Mouse (Mus musculus) Patski (cell line): ENCODE results near the gene Psrc1. TPM values are rescaled to one million over a fixed set of nuclear protein-coding genes. Genes with fewer than 3 reads are reported as not detected.

Experiments
- ATAC-seq: fragments of 100-300 bp; one replicate; pipeline ENCODE4 v1.8.0; 2021
- CTCF ChIA-PET: fragments of 350-600 bp; sonication (Branson Sonifier 250); formaldehyde crosslinking; loops from one replicate; lab custom pipeline; 2022; ENCODE audit warnings: inconsistent platforms; lab: Charles Lee
- POLR2A ChIA-PET: fragments of 350-600 bp; sonication (Branson Sonifier 250); formaldehyde crosslinking; loops from one replicate; lab custom pipeline; 2022; ENCODE audit warnings: antibody characterized with exemption, inconsistent platforms; lab: Charles Lee
- DNase-seq: peaks from one replicate; pipeline ENCODE4 v3.0.0-alpha.2; 2011; ENCODE audit warnings: low read depth, low spot score
- H3K27me3 ChIP-seq: fragments of 371-371 bp; one replicate; pipeline ENCODE4 v1.5.1; 2021
- CTCF ChIP-seq: fragments of 100-300 bp; IDR thresholded peaks from one replicate; pipeline ENCODE4 v1.5.1; 2021
- in situ Hi-C: fragments of 300-500 bp; cut with MboI; formaldehyde crosslinking; loops from 3 replicates; pipeline ENCODE4 v1.11.1; 2018; ENCODE audit warnings: low pct_unique_long_range_greater_than_20kb, mixed read lengths
- polyA plus RNA-seq: library from polyadenylated mRNA; unstranded; gene quantifications from one replicate; pipeline ENCODE4 v1.2.3, GENCODE M21; 2021

Gene Psrc1
- polyA plus RNA-seq, 1 experiment from 2014 or later = 29.8 TPM

DNA sequence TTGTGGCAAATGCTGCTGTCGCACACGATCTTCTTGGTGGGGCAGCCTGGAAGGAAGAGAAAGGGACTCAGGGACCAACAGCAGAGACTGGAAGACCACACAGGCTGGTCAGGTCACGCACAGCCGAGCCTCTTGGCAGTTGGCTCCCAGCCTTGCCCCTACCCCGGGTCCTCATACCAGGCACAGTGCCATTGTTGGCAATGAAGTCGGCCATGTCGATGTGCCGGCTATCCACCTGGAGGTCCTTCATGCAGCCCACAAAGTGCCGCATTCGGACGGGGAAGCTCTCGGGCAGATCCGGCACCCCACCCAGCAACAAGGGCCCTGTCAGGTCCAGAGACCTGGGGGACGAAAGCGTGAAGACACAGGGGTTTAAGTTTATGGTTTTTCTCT lies 18.9 kb downstream of the Psrc1 start:
- H3K27me3 ChIP-seq = no peaks in the 10 kb centered on the region
- CTCF ChIA-PET = interaction anchor here (1.2 to 5.7 kb wide), 14 partner anchors 9 to 221 kb away, joined by 3 to 37 read pairs (median 6); partner anchors contain the start of genes Sars and Taf13
- peak; percentile 1 for ATAC-seq
- in situ Hi-C loops = loop anchor here (5.0 kb wide), 1 partner anchor 160 kb away; the partner anchor contains the start of gene Tmem167b
- DNase-seq = no peak
- POLR2A ChIA-PET = interaction anchor here (0.5 to 5.6 kb wide), 6 partner anchors 9 to 161 kb away, joined by 3 to 27 read pairs (median 6); partner anchors contain the start of gene Sars
- TF ChIP-seq CTCF = no peak

DNA sequence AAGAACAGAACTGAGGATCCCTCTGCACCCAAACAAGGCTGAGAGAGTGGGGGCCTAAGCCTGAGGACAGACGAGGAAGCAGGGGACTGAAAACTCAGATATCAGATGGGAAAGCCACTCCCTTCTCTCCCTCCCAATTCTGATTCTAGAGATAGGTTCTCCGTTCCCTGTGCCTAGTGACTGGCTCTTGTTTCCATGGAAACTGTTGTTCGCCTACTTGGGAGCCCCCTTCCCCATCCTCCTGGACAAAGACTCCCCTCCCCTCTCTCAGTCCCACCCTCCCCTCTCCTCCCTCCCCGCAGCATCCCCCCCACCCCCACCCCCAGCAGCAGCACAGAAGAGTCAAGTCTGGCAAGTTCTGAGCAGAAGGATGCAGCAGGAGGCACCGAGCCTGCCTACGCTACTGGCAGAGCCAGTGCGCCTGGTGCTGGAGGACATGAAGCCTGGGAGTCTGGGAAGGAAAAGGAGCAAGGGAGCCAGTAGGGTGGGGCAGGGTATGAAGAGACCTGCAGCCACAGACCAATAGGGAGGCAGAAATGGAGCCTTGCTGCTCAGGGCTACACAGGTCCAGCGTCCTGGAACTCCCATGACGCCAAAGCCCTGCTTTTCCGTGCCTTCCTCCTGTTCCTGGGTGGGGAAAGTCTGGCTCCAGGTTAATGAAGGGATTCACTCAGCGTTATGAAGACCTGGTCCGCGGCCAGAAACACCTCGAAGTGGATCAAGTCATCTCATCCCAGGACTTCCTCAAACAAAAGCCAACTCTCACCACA lies 22.1 kb downstream of the Psrc1 start:
- no peak for ATAC-seq
- no peaks in the 10 kb centered on the region for H3K27me3 ChIP-seq
- in situ Hi-C loops = no loop called here
- TF ChIP-seq CTCF = no peak
- ChIA-PET POLR2A (no interaction called here), CTCF (no interaction called here)
- no peak for DNase-seq

DNA sequence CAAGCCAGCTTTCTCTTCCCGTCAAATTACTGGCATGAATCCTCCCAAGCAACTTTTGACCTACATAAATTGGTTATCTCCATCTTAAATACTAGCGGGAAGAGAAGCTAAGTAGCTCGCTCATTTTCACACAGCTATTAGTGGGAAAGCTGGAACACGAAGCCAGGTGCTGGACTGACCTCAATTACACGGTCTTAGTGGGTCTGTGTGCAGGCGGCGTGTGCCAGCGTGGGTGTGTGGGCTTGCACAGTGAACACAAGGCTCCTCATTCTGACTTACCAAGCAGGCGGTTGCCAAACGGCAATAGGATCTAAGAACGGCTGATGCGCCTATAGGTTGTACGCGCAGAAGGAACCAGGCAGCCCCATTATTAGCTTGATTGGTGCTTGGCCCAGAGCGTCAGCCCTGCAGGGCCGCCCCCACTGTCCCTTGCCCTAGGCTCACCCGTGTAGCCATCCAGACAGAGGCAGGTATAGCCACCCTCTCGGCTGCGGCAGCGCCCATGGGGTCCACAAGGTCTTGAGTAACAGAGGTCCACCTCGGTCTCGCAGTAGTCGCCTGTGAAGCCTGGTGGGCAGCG lies 22.8 kb downstream of the Psrc1 start:
- TF ChIP-seq CTCF = no peak

DNA sequence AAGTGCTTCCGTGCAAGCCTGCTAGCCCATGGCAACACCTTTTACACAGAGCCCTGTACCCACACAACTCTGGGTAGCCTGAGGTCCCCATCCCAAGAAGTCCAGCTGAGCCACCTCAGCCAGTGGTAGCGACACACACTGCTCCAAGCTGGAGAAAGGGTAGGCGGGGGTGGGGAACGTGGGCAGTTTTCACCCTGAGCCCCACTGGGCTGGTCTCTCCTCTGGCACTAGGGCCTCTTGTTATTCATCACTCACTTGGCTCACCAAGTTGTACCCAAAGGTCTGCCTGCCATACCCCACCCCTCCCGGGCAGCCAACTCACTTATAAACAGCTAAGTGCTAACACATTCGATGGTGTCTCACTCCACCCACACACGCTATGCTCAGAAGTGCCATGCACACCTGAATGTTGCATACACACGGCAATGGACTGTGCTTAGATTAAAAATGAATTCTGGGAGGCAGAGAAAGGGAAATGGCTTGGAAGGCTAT lies 24.9 kb downstream of the Psrc1 start:
- in situ Hi-C loops = no loop called here
- ChIA-PET POLR2A (interaction anchor here (1.5 kb wide), 1 partner anchor 17 kb away, joined by 4 read pairs; no protein-coding TSS in a partner anchor), CTCF (no interaction called here)
- no peak for ATAC-seq
- no peaks in the 10 kb centered on the region for H3K27me3 ChIP-seq
- TF ChIP-seq CTCF = no peak
- DNase-seq = no peak

More for the DNA sequence above, 22.8 kb downstream of the Psrc1 start:
- POLR2A ChIA-PET = no interaction called here
- ATAC-seq (no peak), DNase-seq (no peak)
- in situ Hi-C loops = no loop called here
- no peaks in the 10 kb centered on the region for H3K27me3 ChIP-seq
- CTCF ChIA-PET = no interaction called here

DNA sequence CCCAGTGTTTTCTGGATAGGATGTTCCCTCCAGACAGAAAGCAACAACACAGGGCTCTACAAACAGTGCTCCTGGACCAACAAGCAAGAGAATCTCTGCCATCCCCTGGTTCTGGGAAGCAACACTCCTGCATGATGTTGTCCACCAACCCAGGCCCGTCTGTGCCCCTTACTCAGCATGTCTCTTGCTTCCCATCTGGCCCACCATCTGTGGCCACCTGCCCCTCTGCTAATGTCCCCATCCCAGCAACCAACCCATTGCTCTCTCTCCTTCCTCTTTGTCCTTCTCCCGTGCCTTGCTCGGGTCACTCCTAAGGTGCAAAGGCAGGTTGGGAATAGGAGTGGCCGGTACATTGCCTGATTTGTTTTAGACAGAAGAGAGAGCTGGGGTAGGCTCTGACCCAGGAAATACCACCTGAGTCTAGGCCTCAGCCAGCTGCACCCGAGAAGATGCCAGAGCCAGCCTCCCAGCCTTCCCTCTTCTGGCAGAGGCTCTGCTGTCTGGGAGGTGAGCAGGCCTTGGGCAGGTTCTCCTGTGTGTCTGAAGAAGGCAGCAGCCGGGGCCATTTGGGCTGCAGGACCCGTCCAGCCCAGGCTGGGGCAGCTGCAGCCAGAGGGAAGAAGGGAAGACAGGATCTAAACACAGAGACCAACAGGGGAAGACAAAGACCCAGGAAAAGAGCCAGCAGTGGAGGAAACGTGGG lies 26.2 kb downstream of the Psrc1 start:
- in situ Hi-C loops = no loop called here
- POLR2A ChIA-PET = interaction anchor here (1.2 to 7.3 kb wide), 3 partner anchors 14 to 71 kb away, joined by 3 to 61 read pairs (median 14); partner anchors contain the start of gene Sars
- DNase-seq (no peak), ATAC-seq (no peak)
- CTCF ChIA-PET = interaction anchor here (1.2 to 3.2 kb wide), 6 partner anchors 8 to 52 kb away, joined by 3 to 23 read pairs (median 8); partner anchors contain the start of gene Sars
- no peaks in the 10 kb centered on the region for H3K27me3 ChIP-seq
- TF ChIP-seq CTCF = no peak

DNA sequence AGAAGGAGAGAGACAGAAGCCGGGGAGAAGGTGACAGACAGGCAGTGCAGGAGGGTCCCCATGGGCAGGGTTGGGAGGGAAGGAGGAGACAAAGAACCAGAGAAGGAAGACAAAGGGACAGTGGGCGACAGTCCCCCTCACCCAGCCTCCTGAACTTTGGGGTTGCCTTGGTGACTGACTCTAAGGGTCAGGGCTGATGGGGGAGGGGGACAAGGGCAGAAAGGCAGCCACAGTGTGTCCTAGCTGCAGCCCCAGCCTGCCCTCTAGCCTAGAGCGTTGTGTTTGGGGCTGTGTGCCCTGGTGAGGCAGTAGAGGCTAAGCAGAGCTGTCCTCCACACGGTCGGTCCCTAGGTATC lies 26.7 kb downstream of the Psrc1 start:
- TF ChIP-seq CTCF = no peak
- CTCF ChIA-PET = interaction anchor here (1.2 to 3.2 kb wide), 6 partner anchors 9 to 52 kb away, joined by 3 to 23 read pairs (median 8); partner anchors contain the start of gene Sars
- no peak for ATAC-seq
- in situ Hi-C loops = no loop called here
- DNase-seq = no peak
- POLR2A ChIA-PET = interaction anchor here (1.2 to 7.3 kb wide), 3 partner anchors 14 to 71 kb away, joined by 3 to 61 read pairs (median 14); partner anchors contain the start of gene Sars
- no peaks in the 10 kb centered on the region for H3K27me3 ChIP-seq

DNA sequence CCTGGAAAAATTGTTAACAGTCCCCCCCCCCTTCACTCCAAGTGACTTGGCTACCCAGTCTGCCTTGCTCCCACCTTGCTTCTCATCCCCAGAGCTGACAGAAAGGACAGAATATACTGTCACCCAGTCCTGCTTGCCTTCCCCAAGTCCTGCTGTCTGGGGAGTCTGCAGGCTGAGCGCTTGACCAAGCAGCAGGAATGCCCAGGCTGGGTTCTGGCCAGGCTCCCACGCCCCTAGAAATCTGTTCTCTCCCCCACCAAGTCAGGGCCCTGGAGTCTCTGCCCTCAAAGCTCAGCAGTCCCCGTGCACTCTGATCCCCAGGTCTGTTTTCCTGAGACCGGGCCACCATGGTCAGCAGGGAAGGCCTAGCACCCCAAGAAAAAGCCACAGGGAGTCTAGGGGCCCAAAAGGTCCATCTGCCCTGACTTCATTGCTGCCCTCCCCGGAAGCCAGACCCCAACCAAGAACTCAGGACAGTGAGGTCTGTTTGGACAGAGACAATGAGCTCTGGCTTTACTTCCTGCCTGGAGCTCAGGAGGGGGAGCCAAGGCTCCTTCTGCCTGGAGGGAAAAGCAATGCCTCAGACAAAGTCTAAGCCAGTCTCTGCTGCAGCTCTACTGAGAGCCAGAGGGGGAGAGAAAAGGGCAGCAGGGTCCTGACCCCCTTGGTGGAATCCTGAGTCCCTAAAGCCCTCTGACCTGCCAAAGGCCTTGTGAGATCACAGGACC lies 27.6 kb downstream of the Psrc1 start:
- in situ Hi-C loops = no loop called here
- CTCF ChIA-PET = interaction anchor here (0.6 to 3.2 kb wide), 12 partner anchors 9 to 247 kb away, joined by 3 to 23 read pairs (median 4); partner anchors contain the start of genes Sars and Tmem167b

DNA sequence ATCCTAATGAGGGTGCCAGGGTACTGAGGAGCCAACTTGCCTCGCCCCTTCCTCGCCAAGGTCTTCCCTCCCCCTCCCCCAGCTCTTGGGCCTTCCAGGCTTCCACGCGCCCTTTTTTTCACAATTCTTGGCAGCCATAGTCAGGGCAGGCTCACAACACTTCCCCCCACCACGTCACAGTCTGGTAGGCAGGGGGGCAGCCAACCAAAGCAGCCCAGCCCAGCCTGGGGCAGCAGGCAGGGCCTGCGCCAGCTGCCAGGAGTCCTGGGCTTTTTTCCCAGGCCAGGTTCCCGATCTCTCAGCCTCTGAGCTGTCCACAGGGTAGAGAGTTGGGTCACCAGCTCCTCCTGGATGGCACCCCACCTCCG lies 28.1 kb downstream of the Psrc1 start:
- peak; percentile 99 for DNase-seq
- TF ChIP-seq CTCF = no peak
- in situ Hi-C loops = no loop called here
- no peaks in the 10 kb centered on the region for H3K27me3 ChIP-seq
- ChIA-PET CTCF (interaction anchor here (1.1 to 3.2 kb wide), 10 partner anchors 10 to 247 kb away, joined by 3 to 23 read pairs (median 6); partner anchors contain the start of genes Sars and Tmem167b), POLR2A (interaction anchor here (1.0 to 7.3 kb wide), 6 partner anchors 9 to 33 kb away, joined by 3 to 61 read pairs (median 8); partner anchors contain the start of gene Sars)
- peak; percentile 47 for ATAC-seq

More for the DNA sequence above, 27.6 kb downstream of the Psrc1 start:
- ATAC-seq (peak; percentile 46), DNase-seq (peak; percentile 81)
- TF ChIP-seq CTCF = no peak
- no peaks in the 10 kb centered on the region for H3K27me3 ChIP-seq
- POLR2A ChIA-PET = interaction anchor here (1.0 to 7.3 kb wide), 6 partner anchors 8 to 70 kb away, joined by 3 to 61 read pairs (median 5); partner anchors contain the start of gene Sars
